Mouse (Mus musculus): ENCODE data around the gene Scrg1.

DNA sequence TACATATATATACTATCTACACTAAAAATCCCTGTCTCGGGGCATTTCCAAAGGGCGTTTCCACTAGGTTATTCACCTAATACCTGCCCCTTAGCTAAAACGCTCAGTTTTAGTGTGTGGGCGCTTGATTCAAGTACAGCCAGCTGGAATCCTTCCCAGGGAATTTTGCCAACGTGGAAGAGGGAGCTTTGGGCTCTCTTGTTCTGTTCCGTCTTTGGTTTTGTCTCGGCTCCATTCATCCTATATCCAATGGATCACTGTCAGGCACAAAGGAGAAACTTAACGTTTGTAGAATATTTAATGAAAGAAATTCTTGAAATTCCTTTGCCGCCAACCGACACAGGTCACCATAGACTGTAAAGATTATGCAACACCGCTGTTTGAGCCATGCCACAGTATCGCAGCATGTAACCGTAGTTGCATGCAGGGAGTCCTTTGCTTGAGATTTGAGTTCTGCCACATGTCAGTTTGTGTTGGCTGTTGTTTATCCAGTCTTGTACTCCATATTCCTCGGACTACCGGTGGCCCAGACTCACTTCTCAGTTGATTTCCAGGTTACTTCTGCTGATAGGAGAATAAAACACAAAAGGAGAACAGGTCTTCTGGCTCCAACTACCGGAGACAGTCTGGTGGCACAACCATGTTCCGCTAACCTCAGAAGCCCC lies 43.3 kb downstream of the Scrg1 start:
- TF ChIP-seq CTCF (IDR thresholded peaks at IDR 0.05; ENCODE audit: borderline replicate concordance, insufficient read depth, low read length), result no peak
- TF ChIP-seq POLR2A (IDR thresholded peaks at IDR 0.05; ENCODE audit: low read depth, low read length), result no peak

All from embryonic fibroblast, embryonic 13.5 days (primary cell).